Mouse (Mus musculus): Measurements from ENCODE around the gene Ugt1a6a. TPM values are rescaled to one million over a fixed set of nuclear protein-coding genes. Genes with fewer than 3 reads are reported as not detected.
"Not testable (repeated sequence)": the region's sequence is repeated elsewhere in the genome, so short reads cannot be mapped to it uniquely, and the experiment has no call there.

The Ugt1a6a gene
- polyA plus RNA-seq, 1 experiment from 2014 or later = 3.2 TPM

DNA sequence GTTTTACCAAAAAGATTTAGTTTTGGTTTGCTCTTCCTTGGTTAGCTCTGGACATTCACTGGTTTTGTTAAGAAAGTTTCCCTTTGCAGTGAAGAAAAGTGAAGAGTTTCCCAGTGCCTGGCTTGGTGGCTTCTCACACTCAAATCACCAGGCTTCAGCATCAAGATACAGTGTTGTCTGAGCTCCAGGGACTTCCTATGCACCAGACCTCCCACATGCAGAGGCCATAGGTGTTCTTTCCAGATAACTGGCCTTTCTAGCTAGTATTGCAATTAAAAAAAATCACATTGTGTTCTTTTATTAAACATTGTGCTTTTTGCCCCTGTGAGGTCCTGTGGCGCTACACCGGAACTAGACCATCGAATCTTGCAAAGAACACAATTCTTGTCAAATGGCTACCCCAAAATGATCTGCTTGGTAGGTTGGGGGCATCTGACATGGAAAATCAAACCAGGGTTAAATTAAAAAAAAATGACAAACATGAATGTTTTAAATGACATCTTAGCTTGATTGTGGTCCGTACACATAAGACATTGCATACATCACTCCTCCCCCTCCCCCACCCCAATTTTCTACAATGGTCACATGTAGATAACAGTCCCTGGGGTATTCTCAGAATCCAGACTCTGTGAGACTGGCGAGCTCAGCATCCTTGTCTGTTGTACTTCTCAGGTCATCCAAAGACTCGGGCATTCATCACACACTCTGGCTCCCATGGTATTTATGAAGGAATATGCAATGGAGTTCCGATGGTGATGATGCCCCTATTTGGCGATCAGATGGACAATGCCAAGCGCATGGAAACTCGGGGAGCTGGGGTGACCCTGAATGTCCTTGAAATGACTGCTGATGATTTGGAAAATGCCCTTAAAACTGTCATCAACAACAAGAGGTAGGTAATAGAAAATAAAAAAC, 81.1 kb downstream of the Ugt1a6a start:
- H3K4me1 ChIP-seq = no peaks in the 10 kb centered on the region
- no peak overlapping the region for H3K27ac ChIP-seq
- no peak for ATAC-seq (ENCODE audit: borderline replicate concordance, extremely low read depth, low FRiP score, low TSS enrichment)
- WGBS = 66% methylated on average over 10 of the region's 10 CpGs
- no peak overlapping the region for H3K4me3 ChIP-seq
- peaks cover 50% of the 10 kb centered on the region for H3K9me3 ChIP-seq
- H3K9ac ChIP-seq = no peak overlapping the region
- no peaks in the 10 kb centered on the region for H3K36me3 ChIP-seq
- H3K27me3 ChIP-seq = no peaks in the 10 kb centered on the region
- no peak overlapping the region for H3K4me2 ChIP-seq

DNA sequence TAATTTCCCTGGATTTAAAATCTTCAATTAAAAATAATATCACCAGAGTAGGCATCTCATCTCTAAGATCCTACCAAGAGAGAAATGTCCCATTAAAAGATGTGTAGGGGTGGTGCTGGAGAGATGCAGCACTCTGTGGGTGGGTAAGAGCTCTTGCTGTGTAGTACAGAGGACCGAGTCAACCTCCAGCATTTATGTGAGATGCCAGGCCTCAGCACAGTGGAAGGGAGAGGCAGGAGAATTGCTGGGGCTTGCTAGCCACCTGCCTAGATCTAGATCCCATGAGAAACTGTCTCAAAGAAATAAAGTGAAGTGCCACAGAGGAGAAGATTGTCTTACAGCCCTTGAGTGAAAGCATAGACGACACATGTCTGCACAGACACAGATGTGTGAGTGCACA, 81.9 kb downstream of the Ugt1a6a start:
- H3K4me1 ChIP-seq = no peaks in the 10 kb centered on the region
- 57% methylated on average over 2 of the region's 2 CpGs for WGBS
- H3K4me2 ChIP-seq = no peak overlapping the region
- no peak overlapping the region for H3K27ac ChIP-seq
- H3K27me3 ChIP-seq = no peaks in the 10 kb centered on the region
- H3K9ac ChIP-seq = no peak overlapping the region
- H3K36me3 ChIP-seq = no peaks in the 10 kb centered on the region
- no peak overlapping the region for H3K4me3 ChIP-seq
- no peak for ATAC-seq (ENCODE audit: borderline replicate concordance, extremely low read depth, low FRiP score, low TSS enrichment)
- H3K9me3 ChIP-seq = peaks cover 47% of the 10 kb centered on the region

- Histone ChIP-seq H3K4me3 (no peak overlapping the region), H3K27ac (no peak overlapping the region), H3K27me3 (no peaks in the 10 kb centered on the region), H3K9me3 (peaks cover 43% of the 10 kb centered on the region), H3K4me2 (no peak overlapping the region), H3K9ac (no peak overlapping the region), H3K4me1 (no peaks in the 10 kb centered on the region), H3K36me3 (no peaks in the 10 kb centered on the region)
- WGBS = 60% methylated on average over 2 of the region's 2 CpGs
- no peak for ATAC-seq (ENCODE audit: borderline replicate concordance, extremely low read depth, low FRiP score, low TSS enrichment)
These were observed 82.5 kb downstream of the Ugt1a6a start for GRCm38 (mm10) chr1:88217144-88217543.

GRCm38 (mm10) chr1:88217576-88217975, 83.0 kb downstream of the Ugt1a6a start:
- Histone ChIP-seq H3K4me3 (no peak overlapping the region), H3K9ac (no peak overlapping the region), H3K27me3 (no peaks in the 10 kb centered on the region), H3K9me3 (peaks cover 39% of the 10 kb centered on the region), H3K36me3 (no peaks in the 10 kb centered on the region), H3K4me1 (no peaks in the 10 kb centered on the region), H3K4me2 (no peak overlapping the region), H3K27ac (no peak overlapping the region)
- WGBS = 31% methylated on average over 3 of the region's 3 CpGs
- no peak for ATAC-seq (ENCODE audit: borderline replicate concordance, extremely low read depth, low FRiP score, low TSS enrichment)

DNA sequence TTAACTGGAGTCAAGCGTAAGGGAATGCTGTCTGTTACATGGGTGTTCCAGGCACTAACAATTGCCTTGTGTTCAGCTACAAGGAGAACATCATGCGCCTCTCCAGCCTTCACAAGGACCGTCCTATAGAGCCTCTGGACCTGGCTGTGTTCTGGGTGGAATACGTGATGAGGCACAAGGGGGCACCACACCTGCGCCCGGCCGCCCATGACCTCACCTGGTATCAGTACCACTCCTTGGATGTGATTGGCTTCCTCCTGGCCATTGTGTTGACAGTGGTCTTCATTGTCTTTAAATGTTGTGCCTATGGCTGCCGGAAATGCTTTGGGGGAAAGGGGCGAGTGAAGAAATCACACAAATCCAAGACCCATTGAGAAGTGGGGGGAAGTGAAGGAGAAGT, 83.4 kb downstream of the Ugt1a6a start:
- ATAC-seq (ENCODE audit: borderline replicate concordance, extremely low read depth, low FRiP score, low TSS enrichment) = no peak
- no peak overlapping the region for H3K9ac ChIP-seq
- no peak overlapping the region for H3K4me3 ChIP-seq
- no peaks in the 10 kb centered on the region for H3K27me3 ChIP-seq
- peaks cover 36% of the 10 kb centered on the region for H3K9me3 ChIP-seq
- H3K4me2 ChIP-seq = no peak overlapping the region
- no peak overlapping the region for H3K27ac ChIP-seq
- H3K36me3 ChIP-seq = no peaks in the 10 kb centered on the region
- WGBS = 70% methylated on average over 9 of the region's 9 CpGs
- no peaks in the 10 kb centered on the region for H3K4me1 ChIP-seq

DNA sequence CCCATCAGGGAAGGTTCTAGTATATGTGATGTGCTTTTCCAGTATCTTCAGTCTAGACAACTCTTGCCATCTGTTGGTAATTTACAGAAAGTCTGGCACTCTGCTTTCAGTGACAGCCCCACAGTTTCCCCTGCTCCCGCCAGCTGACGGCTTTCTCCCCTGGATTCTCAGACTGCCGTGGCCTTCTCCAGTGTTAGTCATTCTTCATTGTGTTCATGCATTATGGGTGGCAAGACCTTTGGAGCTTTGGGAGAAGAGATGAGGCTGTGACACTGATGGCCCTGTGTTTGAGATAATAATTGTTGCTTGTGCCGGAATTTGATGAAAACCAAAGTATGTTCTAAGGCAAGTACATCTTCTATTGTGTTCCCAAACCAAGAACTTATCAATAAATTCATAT, 84.0 kb downstream of the Ugt1a6a start:
- Histone ChIP-seq H3K4me3 (no peak overlapping the region), H3K9ac (no peak overlapping the region), H3K36me3 (no peaks in the 10 kb centered on the region), H3K4me2 (no peak overlapping the region), H3K4me1 (no peaks in the 10 kb centered on the region), H3K9me3 (peaks cover 31% of the 10 kb centered on the region), H3K27ac (no peak overlapping the region), H3K27me3 (no peaks in the 10 kb centered on the region)
- 48% methylated on average over 4 of the region's 4 CpGs for WGBS
- ATAC-seq (ENCODE audit: borderline replicate concordance, extremely low read depth, low FRiP score, low TSS enrichment) = no peak

DNA sequence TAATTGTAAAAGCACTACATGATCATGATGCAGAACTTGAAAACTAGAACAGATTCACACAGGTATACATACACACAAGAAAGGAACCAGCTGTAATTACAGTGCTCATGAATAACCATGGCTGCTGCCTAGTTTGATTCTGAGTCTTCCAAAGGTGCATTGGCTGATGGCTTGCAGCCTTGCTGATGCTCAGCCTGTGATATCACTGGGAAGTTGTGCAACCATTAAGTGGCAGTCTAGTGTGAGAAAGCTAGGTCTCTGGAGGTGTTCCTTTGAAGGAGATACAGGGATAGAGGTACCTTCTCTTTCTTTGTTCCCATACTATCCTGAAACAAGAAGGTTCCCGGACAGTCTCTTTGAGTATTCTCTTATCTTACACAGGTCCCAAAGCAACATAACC, 84.4 kb downstream of the Ugt1a6a start:
- Histone ChIP-seq H3K4me1 (no peaks in the 10 kb centered on the region), H3K27me3 (no peaks in the 10 kb centered on the region), H3K36me3 (no peaks in the 10 kb centered on the region), H3K4me2 (no peak overlapping the region), H3K27ac (no peak overlapping the region), H3K4me3 (no peak overlapping the region), H3K9ac (no peak overlapping the region), H3K9me3 (peaks cover 27% of the 10 kb centered on the region)
- WGBS = 19% methylated on average over 1 of the region's 1 CpGs
- no peak for ATAC-seq (ENCODE audit: borderline replicate concordance, extremely low read depth, low FRiP score, low TSS enrichment)

DNA sequence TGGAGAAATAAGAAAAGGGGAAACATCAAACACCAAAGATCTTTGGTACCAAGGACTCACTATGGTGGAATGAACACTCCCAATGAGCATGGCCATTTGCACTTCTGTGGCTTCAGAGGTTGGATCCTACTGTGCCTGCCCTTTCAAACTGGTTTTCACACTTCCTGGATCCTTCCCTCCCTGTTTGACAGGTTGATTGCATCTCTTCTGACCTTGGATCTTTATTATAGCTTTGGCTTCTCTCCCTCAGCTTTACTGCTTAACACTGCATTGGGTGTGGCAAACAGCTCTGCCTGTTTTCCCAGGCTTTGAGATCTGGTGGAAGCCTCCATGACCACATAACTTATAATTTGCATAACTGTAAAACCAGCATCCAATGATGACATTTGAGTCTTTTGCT, 85.7 kb downstream of the Ugt1a6a start:
- Histone ChIP-seq H3K27me3 (no peaks in the 10 kb centered on the region), H3K9ac (no peak overlapping the region), H3K4me2 (no peak overlapping the region), H3K9me3 (peaks cover 17% of the 10 kb centered on the region), H3K36me3 (no peaks in the 10 kb centered on the region), H3K4me3 (no peak overlapping the region), H3K27ac (no peak overlapping the region), H3K4me1 (no peaks in the 10 kb centered on the region)
- ATAC-seq (ENCODE audit: borderline replicate concordance, extremely low read depth, low FRiP score, low TSS enrichment) = no peak

- no peak overlapping the region for H3K27ac ChIP-seq
- H3K9me3 ChIP-seq = peaks cover 20% of the 10 kb centered on the region; the same call in 1 of the 2 replicates
- no peaks in the 10 kb centered on the region for H3K27me3 ChIP-seq
- no peak overlapping the region for H3K4me2 ChIP-seq
- H3K4me3 ChIP-seq = no peak overlapping the region
- 43% methylated on average over 2 of the region's 2 CpGs for WGBS
- H3K36me3 ChIP-seq = no peaks in the 10 kb centered on the region
- no peak for ATAC-seq (ENCODE audit: borderline replicate concordance, extremely low read depth, low FRiP score, low TSS enrichment)
- H3K4me1 ChIP-seq = no peaks in the 10 kb centered on the region
- no peak overlapping the region for H3K9ac ChIP-seq
These were observed 87.6 kb downstream of the Ugt1a6a start for GRCm38 (mm10) chr1:88222216-88222615.

DNA sequence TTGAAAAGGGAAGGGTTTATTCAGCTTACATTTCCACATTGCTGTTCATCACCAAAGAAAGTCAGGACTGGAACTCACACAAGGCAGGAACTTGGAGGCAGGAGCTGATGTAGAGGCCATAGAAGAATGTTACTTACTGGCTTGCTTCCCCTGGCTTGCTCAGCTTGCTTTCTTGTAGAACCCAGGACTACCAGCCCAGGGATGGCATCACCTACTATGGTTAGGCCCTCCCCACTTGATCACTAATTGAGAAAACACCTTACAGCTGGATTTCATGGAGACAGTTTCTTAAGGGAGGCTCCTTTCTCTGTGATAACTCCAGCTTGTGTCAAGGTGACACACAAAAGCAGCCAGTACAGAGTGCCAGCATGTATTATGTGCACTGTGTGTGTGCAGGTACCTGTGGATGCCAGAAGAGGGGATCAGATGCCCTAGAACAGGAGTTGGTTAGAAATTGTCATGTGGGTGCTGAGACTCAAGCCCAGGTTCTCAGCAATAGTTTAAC, 88.5 kb downstream of the Ugt1a6a start:
- not testable (repeated sequence) for ATAC-seq (ENCODE audit: borderline replicate concordance, extremely low read depth, low FRiP score, low TSS enrichment)

GRCm38 (mm10) chr1:88223591-88223990, 89.0 kb downstream of the Ugt1a6a start:
- H3K4me3 ChIP-seq = no peak overlapping the region
- H3K4me2 ChIP-seq = no peak overlapping the region
- no peak overlapping the region for H3K9ac ChIP-seq
- no peaks in the 10 kb centered on the region for H3K27me3 ChIP-seq
- no peak for ATAC-seq (ENCODE audit: borderline replicate concordance, extremely low read depth, low FRiP score, low TSS enrichment)
- H3K27ac ChIP-seq = no peak overlapping the region
- H3K9me3 ChIP-seq = peaks cover 21% of the 10 kb centered on the region; the same call in 1 of the 2 replicates
- H3K36me3 ChIP-seq = no peaks in the 10 kb centered on the region
- WGBS = 39% methylated on average over 1 of the region's 1 CpGs
- H3K4me1 ChIP-seq = no peaks in the 10 kb centered on the region

More for the DNA sequence above, 88.5 kb downstream of the Ugt1a6a start:
- H3K9me3 ChIP-seq = peaks cover 21% of the 10 kb centered on the region; the same call in 1 of the 2 replicates
- not testable (repeated sequence) for H3K4me2 ChIP-seq, H3K27me3 ChIP-seq, H3K4me3 ChIP-seq, H3K27ac ChIP-seq, H3K9ac ChIP-seq, H3K36me3 ChIP-seq, H3K4me1 ChIP-seq

DNA sequence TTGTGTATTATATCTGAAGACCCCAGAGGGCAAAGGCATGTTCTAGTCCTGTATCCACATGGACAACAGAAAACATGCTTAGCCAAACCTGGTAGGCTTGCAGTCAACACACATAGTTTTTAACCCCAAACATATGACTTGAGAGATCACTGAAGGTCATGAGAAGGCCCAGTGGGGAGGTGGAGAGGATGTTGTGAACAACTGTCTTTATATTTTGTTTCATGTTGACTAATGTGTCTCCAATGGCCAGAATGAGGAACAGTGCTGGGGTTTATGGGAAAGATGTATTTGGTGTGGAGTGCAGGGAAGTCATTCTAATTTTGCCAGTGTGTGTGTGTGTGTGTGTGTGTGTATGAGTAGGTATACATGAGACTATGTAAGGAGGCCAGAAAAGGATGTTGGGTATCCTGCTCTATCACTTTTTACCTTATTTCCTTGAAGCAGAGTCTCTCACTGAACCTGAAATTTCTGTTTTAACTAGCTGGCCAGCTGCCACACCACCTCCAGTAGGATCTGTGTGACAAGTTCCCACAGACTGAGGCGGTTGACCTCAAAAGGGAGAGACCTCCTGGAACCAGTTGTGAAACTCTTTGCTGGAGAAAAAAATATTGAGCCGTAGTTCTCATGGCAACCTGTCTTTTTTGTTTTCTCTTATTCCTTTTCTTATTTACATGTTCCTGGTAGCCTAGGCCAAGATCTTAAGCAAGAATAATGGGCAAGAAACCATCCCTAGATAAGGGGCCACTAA, 89.6 kb downstream of the Ugt1a6a start:
- H3K9ac ChIP-seq = no peak overlapping the region
- H3K27me3 ChIP-seq = no peaks in the 10 kb centered on the region
- no peak overlapping the region for H3K27ac ChIP-seq
- peaks cover 21% of the 10 kb centered on the region; the same call in 1 of the 2 replicates for H3K9me3 ChIP-seq
- no peak overlapping the region for H3K4me3 ChIP-seq
- H3K4me1 ChIP-seq = no peaks in the 10 kb centered on the region
- 61% methylated on average over 2 of the region's 2 CpGs for WGBS
- H3K4me2 ChIP-seq = no peak overlapping the region
- no peak for ATAC-seq (ENCODE audit: borderline replicate concordance, extremely low read depth, low FRiP score, low TSS enrichment)
- no peaks in the 10 kb centered on the region for H3K36me3 ChIP-seq

All from lung, embryonic 15.5 days (tissue).